Mouse (Mus musculus): ENCODE measurements around the gene Gm26620.

Gm26620 gene

DNA sequence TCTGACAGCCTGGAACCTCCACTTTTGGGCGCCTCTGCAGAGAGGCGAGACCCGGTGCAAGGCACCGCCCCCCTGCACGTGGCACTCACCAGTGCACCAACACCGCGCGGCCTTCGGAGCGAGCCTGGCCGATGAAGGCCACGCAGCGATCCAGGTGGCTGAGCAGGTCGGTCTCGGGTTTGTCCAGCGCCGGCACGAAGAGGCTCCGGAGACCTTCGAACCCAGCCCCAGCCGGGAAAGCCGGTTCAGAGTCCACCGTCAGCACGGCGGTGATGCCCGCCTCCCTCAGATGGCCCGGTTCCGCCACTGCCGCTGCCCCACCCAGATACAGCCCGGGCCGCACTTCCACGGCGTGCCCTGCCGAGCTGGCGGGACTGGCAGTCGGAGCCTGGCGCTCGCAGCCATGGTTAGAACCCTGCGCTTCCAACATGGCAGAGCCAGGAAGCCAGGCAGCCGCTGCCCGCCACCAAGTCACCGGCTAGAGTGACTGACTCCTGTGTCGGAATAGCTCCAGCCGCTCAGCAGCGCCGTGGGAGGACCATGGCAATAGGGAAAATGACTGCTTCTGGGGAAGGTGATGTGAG, at the start of gene Gm26620, which contains the start of gene Dusp12:
Gene Gm26620 (plus strand): TSS at position 88 of the 584 bp plus-strand sequence.
Gene Dusp12 (minus strand): TSS at position 563 of the 584 bp plus-strand sequence.
- peak; percentile 78 to 80 for DNase-seq (ENCODE audit: low spot score in 2 of 2)

DNA sequence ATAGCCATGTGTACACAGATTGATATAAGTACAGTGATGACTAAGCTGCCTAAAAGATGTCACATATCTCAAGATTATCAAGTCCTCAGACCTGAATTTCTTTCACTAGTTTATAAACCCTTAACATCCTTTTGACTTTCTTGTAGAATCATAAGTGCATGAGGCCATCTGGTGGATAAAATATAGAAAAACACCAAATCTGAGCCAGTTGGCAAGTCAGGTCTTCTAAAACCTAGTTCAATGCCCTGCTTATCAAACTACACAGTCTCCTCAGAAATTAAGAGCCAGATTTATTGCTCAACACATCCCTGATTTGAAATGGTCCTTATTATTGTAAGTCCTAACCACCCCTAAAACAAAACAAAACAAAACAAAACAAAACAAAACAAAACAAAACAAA, 45.2 kb upstream of the Gm26620 start:
- DNase-seq (ENCODE audit: low spot score in 2 of 2) = no peak

DNA sequence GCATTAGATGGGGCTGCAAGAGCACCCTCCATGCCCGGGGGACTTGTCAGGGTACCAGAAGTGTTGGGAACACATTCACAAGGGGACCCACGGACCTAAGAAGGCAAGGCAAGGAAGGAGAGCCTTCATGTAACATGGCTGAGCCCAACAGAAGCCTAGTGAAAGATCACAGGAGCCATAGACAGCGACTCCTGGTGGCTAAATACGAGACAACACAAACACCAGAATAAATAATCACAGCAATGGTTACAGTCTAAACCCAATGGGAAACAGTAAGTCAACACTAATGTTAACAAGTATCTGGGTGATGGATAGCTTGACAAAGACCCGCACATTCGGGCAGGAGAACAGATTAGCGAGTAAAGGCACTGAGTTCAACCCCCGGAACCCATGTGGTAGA, 40.5 kb upstream of the Gm26620 start:
- DNase-seq (ENCODE audit: low spot score in 2 of 2) = no peak

DNA sequence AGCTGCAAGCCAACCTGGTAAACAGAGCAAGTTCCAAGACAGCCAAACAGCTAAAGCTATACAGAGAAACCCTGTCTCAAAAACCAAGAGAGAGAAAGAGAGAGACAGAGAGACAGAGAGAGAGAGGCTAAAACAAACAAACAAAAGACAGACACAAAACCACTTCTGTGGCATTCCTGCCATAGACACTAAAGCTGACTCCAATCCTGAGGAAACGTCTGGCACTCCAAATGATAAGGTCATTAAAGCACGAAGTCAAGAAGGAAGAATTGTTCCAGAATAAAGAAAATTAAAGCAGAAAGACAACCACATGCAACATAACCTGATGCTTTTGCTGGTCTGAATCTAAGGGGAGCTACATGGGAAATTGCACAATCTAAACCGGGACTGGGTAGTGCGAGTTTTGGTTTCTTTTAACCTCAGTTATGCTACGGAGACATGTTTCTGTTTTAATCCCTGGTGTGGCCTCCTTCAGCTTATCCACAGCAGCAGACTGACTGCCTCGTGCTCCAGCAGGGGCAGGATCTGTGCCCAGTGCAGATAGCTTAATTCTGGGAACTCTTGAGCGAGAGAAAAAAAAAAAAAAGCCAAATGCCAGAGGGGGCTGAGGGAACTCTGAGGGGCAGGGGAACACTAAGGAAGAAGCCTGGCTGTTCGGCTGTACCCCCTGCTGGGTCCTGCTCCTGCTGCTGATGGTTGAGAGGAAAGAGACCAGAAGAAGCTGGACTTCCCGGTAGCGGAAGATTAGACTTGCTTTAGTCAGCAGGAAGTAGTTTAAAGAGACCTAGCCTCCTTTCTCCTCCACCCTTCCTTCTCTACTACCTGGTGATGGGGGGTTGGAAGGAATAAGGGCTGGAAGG, 39.2 kb upstream of the Gm26620 start:
- DNase-seq (ENCODE audit: low spot score in 2 of 2) = no peak

DNA sequence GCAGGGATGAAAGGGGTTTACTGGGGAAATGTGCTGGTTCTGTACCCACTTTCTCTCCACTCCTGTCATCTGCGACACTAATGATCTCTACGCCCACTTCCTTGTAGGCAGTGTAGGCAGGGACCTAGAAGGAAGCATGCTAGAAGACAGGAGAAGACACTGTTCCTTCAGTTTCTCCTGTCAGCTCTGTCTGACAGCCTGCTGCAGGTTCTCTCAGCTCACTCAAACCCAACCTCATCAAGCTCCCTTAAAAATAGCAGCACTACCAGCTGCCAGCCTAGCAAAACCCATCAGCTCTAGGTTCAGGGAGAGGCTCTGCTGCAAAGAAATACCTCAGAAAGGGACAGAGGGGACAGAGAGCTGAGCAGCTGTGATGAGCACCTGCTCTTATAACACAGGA, 34.9 kb upstream of the Gm26620 start:
- DNase-seq (ENCODE audit: low spot score in 2 of 2) = no peak

DNA sequence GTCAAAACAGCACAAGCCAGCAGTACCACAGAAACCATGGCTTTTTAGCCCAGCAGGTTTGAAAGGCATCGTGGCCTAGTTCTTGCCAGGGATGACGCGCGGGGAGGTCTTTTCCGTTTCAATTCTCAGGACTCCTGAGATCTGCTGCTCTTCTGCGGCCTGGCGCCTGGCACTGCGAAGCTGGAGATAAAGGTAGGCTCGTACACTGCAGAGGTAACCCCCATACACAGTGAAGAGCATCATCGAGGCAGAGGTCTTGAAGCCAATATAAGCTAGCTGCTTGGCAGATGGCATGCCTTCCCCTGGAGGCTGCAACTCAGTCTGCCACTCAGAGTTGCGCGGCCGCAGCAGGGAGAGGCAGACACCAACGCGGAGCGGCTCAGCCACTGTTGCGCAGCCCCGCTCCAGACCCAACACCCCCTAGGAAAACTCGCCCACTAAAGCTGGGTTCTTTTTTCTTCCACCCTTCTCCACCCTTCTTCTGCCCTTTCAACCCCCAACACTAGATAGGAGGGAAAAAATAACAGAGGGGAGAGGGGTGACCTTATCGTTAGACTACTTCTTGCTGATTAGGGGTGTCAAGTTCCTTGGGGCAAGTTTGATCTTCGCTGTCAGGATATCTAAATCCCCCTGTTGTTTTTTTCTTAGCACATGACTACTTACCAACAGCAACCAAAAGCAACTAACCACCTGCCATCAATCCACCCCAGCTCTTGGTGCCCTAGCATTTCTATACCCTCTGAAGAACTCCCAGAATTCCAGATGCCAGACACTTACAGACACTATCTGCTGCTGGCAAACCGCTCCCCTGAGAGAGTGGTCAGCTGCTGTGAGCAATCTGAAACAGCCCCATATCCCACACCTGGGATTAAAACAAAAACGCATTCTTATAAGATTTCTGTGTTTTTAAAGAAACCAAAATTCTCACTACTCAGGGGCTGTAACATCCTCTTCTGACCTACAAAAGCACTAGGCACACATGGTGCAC, 33.9 kb upstream of the Gm26620 start:
- DNase-seq (ENCODE audit: low spot score in 2 of 2) = no peak

DNA sequence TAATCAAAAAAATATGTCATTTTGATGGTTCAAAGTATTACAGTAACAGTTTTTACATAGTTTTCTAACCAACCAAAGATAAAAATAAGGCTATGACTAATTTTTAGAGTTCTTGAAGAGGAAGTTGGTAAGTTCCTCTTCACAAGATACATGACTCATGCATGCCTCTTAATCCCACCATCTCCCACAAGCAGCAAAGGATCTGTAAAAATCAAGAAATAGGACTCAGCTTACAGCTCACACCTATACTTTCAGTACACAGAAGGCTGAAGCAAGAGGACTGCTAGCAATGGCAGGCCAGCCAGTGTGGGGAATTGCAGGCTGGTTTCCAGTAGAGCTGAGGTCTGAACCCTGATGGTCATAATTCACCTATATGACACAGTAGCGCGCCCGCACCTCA, 31.3 kb upstream of the Gm26620 start:
- no peak for DNase-seq (ENCODE audit: low spot score in 2 of 2)

DNA sequence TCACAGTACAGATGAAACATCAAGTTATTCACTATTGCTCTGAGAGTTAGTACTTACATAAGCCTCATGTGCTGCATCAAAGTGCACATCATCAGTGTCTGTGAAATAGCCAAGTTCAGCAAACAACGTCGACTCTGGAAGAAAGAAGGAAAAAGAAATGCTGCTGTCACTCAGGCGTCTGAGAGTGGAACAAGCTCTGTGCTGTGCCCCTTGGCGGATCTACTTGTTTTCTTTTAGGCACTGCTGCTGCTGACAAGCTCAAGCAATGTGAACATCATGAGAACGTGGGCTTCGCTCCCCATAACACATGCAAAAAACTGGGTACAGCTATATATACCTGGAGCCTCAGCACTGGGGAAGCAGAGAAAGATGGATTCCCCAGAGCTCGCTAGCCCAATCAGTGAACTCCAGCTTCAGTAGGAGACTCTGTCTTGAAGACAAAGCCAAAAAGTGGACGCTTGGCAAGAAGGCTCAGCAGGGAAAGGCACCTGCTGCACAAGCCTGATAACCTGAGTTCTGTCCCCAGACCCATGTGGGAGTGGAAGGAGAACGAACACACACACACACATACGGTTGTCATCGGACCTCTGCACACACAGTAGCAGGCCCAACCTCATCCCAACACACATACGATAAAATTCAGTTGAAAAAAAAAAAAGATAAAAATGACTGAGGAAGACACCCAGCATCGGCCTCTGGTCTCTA, 29.7 kb upstream of the Gm26620 start:
- DNase-seq (ENCODE audit: low spot score in 2 of 2) = no peak

DNA sequence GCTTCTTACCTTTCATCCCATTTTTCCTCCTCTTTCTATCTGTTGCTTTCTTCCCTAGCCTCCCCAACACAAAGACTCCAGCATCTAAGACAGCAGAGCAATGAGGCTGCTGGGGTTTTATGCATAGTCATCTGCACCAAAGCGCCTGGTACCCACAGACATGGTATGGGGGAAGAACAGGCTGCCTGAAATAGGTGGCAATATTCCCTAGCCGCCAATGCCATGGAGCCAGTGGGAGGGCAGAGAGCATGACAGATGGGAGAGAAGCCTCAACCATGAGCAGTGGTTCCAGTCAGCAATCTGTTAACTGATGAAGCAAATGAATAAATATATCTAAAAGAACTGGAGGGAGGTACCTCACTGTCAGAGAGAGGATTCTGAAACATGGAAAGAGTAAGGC, 27.5 kb upstream of the Gm26620 start:
- no peak for DNase-seq (ENCODE audit: low spot score in 2 of 2)

DNA sequence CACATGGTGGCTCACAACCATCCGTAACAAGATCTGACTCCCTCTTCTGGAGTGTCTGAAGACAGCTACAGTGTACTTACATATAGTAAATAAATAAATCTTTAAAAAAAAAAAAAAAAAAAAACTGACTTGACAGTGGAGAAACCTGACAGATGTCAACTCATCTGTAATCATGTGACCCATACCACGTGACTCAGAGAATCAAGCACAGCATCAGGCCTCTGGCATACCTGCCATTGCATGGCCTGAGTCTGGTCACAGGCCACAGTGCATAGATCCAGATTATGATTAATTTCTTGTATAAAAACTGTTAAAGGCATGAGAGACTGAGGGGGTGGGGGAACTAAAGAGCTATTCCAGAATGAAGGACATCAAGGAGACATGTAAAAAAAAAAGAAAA, 26.0 kb upstream of the Gm26620 start:
- no peak for DNase-seq (ENCODE audit: low spot score in 2 of 2)

DNA sequence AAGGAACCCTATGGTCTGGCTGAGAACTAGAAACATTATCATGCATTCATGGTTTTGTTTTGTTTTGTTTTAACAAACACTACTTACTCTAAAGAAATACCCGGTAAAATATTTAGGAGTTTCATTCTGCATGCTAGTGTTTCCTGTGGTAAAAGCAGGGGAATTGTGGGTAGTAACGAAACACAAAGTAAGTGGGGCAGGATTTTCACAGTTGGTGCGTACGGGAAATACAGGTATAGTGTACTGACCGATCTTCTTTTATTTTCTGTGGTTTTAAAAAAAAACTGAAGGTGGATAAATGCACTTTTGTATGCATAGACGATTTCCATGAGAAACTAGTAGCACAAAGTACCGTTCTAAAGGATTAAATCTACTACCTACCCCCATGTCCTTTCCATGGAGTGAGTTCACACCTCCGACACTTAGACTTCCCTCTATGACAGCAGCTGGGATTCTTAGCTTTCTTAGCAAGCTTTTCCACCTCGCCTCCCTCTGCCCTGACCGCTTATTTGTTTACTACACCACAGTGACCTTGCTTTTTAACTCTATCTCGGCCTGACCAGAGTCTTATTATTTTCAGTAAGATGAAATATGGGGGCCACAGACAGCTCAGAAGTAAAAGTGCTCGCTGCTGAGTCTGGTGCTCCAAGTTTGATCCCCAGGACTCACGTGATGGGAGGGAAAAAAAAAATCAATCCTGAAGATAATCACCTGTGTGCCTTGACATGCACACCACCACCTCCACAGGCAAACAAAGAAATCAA, 23.0 kb upstream of the Gm26620 start:
- DNase-seq (ENCODE audit: low spot score in 2 of 2) = no peak

DNA sequence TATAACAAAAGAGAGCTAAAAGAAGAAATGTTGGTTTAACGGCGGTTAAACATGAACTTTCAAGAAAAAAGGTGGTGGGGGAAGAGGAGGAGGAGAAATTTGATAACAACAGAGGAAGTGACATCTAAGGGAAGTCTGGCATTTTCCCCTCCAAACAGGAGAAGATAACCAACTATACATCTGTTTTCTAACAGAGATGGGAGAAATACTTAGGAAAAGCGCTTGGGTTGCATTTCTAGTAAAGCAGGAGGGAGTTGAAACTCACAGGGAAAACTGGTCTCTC, 22.5 kb upstream of the Gm26620 start:
- no peak for DNase-seq (ENCODE audit: low spot score in 2 of 2)

DNA sequence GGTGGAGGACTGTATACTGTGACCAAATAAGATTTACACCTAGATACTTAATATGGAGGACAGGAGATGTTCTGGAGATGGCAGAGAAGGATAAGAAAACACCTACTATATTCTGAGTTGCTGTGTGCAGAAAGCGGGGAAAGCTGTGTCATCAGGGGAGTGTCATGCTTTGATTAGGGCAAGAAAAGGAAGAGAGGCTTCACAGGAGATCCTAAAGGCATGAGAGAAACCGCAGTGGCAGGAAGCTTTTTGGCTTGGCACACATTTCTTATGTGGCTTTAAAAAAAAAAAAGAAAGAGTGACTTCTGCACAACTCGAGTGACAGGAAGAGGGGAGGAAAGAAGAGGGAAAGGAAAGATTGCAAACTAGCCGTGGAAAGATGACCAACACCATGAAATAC, 21.8 kb upstream of the Gm26620 start:
- DNase-seq (ENCODE audit: low spot score in 2 of 2) = no peak

DNA sequence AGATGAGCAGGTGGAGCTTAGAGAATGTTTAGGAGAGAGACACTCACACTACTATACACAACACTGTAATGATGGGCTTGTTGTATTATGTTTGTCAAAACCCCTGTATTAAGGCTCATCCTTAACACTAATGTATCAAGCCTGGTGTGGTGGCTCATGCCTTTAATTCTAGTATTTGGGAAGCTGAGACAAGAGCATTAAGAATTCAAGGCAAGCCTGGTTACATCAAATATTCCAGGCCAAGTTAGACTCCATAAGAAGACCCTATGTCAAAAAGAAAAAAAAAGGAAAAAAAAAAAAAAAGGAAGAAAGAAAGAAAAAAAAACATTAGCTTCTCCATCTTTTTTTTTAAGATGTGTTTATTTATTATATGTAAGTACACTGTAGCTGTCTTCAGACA, 20.6 kb upstream of the Gm26620 start:
- no peak for DNase-seq (ENCODE audit: low spot score in 2 of 2)

DNA sequence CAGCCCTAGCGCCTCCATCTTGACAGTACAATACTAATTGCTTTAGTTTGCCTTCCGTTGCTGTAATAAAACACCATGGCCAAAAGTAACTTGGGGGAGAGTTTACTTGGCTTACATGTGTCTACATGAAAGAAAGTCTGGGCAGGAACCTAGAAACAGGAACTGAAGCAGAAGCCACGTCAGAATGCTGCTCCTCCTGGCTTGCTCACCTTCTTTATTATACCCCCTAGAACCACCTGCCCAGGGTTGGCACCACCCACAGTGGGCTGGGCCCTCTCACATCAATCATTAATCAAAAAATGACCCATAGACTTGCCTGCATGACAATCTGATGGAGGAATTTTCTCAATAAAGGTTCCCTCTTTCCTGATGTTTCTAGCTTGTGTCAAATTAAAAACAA, 20.1 kb upstream of the Gm26620 start:
- no peak for DNase-seq (ENCODE audit: low spot score in 2 of 2)

DNA sequence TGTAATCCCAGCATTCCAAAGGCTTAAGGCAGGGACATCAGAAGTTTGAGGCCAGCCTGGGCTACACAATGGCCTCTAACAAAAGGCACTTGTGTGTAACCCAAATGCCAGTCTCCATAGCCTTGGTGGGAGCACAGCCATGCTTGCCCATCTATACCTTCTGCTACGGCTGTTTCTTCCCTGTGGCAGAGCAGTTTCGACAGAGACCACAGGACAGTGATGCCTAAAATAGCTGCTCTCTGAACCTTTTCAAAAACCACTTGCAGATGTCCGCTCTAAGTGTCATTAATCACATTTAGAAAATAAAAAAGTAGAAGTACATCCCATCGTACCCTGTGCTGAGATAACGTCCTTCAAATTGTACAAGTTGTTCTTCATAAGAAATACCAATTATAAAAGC, 19.5 kb upstream of the Gm26620 start:
- no peak for DNase-seq (ENCODE audit: low spot score in 2 of 2)

DNA sequence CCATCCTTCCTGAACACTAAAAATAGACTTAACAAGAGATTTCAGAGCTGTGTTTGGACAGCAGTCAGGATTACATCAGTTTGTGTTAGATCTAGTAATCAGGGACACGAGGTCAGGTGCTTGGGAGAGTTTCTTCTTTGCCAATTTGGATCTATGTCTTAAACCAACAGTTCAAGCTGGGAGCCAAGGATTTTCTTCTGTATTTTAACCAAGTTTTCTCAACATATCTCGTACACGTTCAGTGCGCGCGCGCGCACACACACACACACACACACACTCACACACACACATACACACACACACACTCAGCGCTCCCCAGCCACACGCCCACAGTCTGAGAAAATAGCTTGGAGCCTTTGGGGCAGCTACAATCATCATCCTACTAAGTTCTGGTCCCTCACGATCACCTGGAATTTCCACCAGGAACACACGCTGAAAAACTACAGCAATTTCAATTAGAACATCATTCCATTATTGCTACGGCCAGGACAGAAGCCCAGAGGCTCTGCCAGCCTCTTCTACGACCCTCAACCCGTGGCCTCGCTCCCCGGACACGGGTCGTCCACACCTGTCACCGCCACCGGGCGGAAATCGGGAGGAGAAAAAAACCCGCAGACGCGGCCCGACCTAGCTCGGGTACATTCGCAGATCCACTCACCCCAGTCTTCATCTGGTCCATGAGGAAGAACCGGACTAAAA, 17.7 kb upstream of the Gm26620 start:
- no peak for DNase-seq (ENCODE audit: low spot score in 2 of 2)

DNA sequence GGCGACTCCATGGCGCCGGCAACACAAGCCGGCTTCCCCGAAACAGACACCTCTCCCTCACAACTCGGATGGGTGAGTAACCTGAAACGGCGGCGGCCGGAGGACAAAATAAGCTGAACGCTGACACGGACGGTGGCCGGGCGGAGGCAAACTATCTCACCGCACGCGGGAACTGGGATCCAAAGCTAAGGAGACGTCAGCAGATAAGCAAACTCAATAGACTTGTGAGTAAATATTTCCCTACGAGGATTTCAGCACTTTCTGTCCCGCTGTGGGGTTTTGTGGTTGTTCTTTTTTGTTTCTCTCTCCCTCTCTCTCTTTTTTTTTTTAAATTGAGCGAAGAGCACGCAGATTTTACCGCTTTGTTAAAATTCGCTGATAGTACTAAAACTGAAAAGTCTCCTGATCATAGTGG, 17.2 kb upstream of the Gm26620 start, which contains the start of gene Atf6:
Gene Atf6 (minus strand): TSS at position 81 of the 415 bp plus-strand sequence.
- peak; percentile 95 to 99 for DNase-seq (ENCODE audit: low spot score in 2 of 2)

DNA sequence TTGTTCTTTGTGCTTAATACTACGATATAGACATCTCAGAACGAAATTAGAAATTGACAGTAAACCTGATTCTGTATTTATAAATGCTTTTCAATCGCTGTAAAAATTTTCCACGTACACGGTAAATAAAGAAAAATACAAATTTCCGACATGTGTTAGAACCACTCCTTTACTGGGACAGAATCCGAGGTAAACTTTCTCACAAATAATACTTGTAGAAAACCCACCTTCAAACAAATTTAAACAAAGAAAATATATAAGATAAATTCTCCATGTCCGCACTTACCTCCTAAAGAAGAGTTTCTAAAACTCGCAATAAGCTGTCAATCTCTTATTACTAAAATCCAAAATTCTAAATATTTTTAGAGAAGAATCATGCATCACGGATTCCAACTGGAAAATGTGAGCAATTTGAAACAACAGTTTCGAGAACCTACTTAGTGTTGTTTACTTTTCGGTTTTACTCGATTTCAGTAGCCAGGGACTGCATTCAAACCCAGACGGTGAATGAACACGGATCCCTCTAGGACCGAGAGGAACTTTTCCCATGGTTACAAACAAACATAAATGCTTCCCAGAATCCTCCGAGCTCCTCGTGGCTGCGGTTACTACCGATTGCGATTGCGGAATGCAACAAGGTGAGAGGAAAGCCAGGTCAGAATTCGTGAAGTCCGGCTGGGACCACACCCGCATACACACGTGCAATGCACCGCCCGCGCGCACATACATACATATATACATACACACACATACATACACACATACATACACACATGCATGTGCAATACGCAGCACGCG, 16.6 kb upstream of the Gm26620 start:
- peak; percentile 52 to 68 for DNase-seq (ENCODE audit: low spot score in 2 of 2)
